Mouse (Mus musculus) forebrain, embryonic 14.5 days (tissue): Measurements from ENCODE around the gene Dok5. TPM values are rescaled to one million over a fixed set of nuclear protein-coding genes. Genes with fewer than 3 reads are reported as not detected.

ENCODE experiments used
- ATAC-seq: fragments of 200-750 bp; cut with Nextera tagmentation; 2 replicates; pipeline ENCODE4 v1.8.0; 2017; ENCODE audit warnings: mild to moderate bottlenecking, moderate library complexity
- DNase-seq: peaks from one replicate; pipeline ENCODE4 v3.0.0-alpha.2; 2015; ENCODE audit warnings: low spot score
- H3K27ac ChIP-seq: fragments of 300-500 bp; sonication (generic); 2 replicates; pipeline ENCODE4 v1.5.1; 2014; ENCODE audit warnings: low read depth, mild to moderate bottlenecking, control low read depth, low read length, moderate library complexity
- H3K27me3 ChIP-seq: fragments of 300-500 bp; sonication (generic); replicated peaks from 2 replicates; pipeline ENCODE4 v1.6.1; 2014; ENCODE audit warnings: low read length, control low read depth, mixed read lengths; ENCODE audit not compliant: control insufficient read depth, insufficient read depth
- H3K36me3 ChIP-seq: fragments of 300-500 bp; sonication (generic); 2 replicates; pipeline ENCODE4 v1.6.1; 2014; ENCODE audit warnings: low read length, control low read depth; ENCODE audit not compliant: control insufficient read depth, insufficient read depth
- H3K4me1 ChIP-seq: fragments of 300-500 bp; sonication (generic); 2 replicates; pipeline ENCODE4 v1.6.1; 2014; ENCODE audit warnings: antibody characterized with exemption, low read length, control low read depth; ENCODE audit not compliant: control insufficient read depth, insufficient read depth
- H3K4me2 ChIP-seq: fragments of 300-500 bp; sonication (generic); 2 replicates; pipeline ENCODE4 v1.6.1; 2014; ENCODE audit warnings: mild to moderate bottlenecking, control low read depth, low read length
- H3K4me3 ChIP-seq: fragments of 300-500 bp; sonication (generic); 2 replicates; pipeline ENCODE4 v1.5.1; 2014; ENCODE audit warnings: low read depth, low read length, control low read depth
- H3K9ac ChIP-seq: fragments of 300-500 bp; sonication (generic); 2 replicates; pipeline ENCODE4 v1.6.1; 2014; ENCODE audit warnings: mild to moderate bottlenecking, low read length, control low read depth, moderate library complexity
- H3K9me3 ChIP-seq: fragments of 300-500 bp; sonication (generic); replicated peaks from 2 replicates; pipeline ENCODE4 v1.6.1; 2016; ENCODE audit warnings: low read length, control low read depth, mixed read lengths; ENCODE audit not compliant: control insufficient read depth
- WGBS: fragments of 180-500 bp; shearing (Covaris S2); extraction: QIAGEN DNeasy Blood & Tissue Kit; methylation state at CpG from one replicate; pipeline ENCODE4 v1.1.7; 2014; 5-methylcytosine and 5-hydroxymethylcytosine counted together
- polyA plus RNA-seq: library from polyadenylated mRNA; unstranded; fragments of >200 nt; fragmentation: Nextera tagmentation; extraction: Ambion mirVana; gene quantifications from 2 replicates; pipeline ENCODE4 v1.2.1, GENCODE M21; 2014

The Dok5 gene
- polyA plus RNA-seq, 1 experiment from 2014 or later, result 41.8 TPM

DNA sequence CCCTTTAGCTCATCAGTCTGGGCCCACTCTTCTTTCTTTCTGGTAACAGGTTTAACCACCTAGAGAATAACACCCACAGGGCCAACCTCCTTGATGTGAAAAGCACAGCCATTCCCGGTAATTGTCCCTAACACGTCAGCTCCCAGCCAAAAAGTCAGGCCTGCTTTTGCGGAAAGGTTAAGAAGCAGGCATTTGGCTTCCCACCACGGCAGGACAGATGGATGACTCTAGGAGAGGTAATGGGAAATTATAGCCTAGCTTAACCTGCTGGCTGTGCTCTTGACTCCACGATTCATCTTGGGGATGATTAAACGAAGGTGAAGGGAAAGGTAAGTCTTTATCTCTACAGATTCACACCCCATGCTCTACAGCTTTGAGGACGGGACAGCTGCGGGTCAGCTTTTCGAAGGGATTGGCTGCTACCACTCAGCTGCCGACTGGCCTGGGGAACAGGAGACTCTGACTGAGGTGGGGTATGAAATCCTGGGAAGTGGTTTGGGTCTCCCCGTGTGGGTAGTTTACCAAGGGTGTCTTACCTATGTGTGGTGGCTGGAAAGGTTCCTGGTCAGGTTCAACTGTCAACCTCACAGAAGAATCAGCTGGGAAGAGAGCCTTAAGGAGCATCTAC, 18.8 kb upstream of the Dok5 start:
- Histone ChIP-seq H3K27ac (no peak overlapping the region), H3K9ac (no peak overlapping the region), H3K4me3 (no peak overlapping the region), H3K4me1 (no peaks in the 10 kb centered on the region), H3K36me3 (no peaks in the 10 kb centered on the region), H3K4me2 (no peak overlapping the region), H3K9me3 (no peaks in the 10 kb centered on the region), H3K27me3 (no peaks in the 10 kb centered on the region)
- ATAC-seq (no peak), DNase-seq (no peak)
- 90% methylated on average over 11 of the region's 11 CpGs for WGBS

DNA sequence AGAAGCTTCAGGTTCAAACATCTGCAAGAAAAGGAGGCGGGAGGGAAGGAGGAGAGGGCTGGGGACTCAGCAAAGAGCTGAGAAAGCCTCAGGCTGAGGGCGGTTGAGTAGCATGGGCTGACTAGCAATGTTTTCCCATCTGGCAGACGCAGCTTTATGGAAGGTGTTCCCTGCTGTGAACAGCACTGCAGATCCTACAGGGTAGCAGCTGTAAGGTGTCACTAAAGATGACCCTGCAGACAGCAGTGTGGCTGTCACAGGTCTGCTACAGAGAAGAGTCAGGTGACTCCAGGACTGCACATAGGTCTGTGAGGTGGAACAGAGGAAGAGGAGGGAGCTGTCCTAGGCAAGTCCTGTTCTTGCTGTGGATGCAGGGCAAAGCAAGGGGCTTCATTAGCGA, 11.2 kb upstream of the Dok5 start:
- H3K27me3 ChIP-seq, result no peaks in the 10 kb centered on the region
- H3K4me3 ChIP-seq, result no peak overlapping the region
- no peaks in the 10 kb centered on the region for H3K36me3 ChIP-seq
- no peak overlapping the region for H3K4me2 ChIP-seq
- ATAC-seq (no peak; the same call in 1 of the 2 replicates), DNase-seq (no peak)
- H3K9ac ChIP-seq, result no peak overlapping the region
- H3K27ac ChIP-seq, result no peak overlapping the region
- H3K9me3 ChIP-seq, result no peaks in the 10 kb centered on the region
- peaks cover 5% of the 10 kb centered on the region; the same call in 1 of the 2 replicates for H3K4me1 ChIP-seq
- WGBS, result 44% methylated on average over 4 of the region's 4 CpGs

DNA sequence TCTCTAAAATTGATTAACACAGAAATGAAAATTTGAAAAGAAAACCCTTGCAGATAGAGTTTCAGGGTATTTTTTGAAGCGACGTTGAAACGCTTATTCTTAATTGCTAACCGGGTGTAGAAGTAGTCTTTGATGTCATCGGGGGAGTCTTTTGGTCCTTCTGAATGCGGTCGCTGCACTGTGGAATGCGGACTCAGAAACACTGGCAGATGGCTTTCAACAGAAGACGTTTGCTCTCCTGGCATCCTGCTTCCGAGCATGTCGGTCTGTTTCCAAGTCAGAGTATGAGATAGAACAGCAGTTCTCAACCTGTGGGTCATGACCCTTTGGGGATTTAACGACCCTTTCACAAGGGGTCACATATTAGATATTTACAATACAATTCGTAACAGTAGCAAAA, 7.5 kb upstream of the Dok5 start:
- no peak overlapping the region for H3K4me2 ChIP-seq
- DNase-seq (peak; percentile 24), ATAC-seq (no peak)
- peaks cover 5% of the 10 kb centered on the region; the same call in 1 of the 2 replicates for H3K4me1 ChIP-seq
- no peaks in the 10 kb centered on the region for H3K36me3 ChIP-seq
- no peaks in the 10 kb centered on the region for H3K9me3 ChIP-seq
- H3K27ac ChIP-seq, result no peak overlapping the region
- WGBS, result 56% methylated on average over 13 of the region's 13 CpGs
- H3K4me3 ChIP-seq, result no peak overlapping the region
- H3K27me3 ChIP-seq, result no peaks in the 10 kb centered on the region
- H3K9ac ChIP-seq, result no peak overlapping the region

DNA sequence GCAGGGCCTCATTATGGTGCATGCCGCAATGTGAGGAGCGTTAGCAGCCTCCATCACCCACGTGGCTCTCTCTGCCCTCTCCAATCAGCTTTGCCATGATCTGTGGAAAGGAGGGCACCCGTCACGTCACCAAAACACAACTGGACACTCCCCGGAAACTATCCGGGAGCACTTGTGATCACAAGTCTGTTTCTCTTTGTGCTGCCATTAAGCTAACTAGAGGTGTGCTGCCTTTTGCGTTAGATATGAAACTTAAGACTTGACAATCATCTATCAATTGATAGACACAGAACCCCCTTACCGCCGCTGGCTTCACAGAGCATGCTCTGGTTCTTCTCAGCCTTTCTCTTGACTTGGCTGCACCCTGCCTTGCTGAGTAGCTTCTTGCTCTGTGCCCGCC, 6.9 kb upstream of the Dok5 start:
- no peak overlapping the region for H3K27ac ChIP-seq
- 90% methylated on average over 11 of the region's 11 CpGs for WGBS

DNA sequence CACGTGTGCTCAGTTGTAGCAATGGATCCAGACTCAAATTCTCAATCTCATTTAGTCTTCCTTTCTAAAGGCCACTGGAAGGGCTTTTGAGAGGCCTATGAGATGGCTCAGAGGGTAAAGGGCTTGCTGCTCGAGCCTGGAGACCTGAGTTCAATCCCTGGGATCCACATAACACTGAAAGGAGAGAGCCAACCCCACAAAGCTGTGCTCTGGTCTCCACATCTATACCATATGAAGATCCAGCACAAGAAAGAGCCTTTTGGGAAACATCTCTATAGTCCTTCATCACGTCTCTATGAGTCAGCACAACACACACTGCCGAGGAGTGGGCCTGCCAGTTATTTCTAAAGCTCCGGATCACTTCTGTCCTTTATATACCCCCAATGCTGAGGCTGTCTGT, 5.8 kb upstream of the Dok5 start:
- no peak overlapping the region for H3K4me2 ChIP-seq
- no peaks in the 10 kb centered on the region for H3K36me3 ChIP-seq
- H3K27me3 ChIP-seq, result no peaks in the 10 kb centered on the region
- no peak overlapping the region for H3K4me3 ChIP-seq
- ATAC-seq, result no peak
- H3K27ac ChIP-seq, result no peak overlapping the region
- H3K9me3 ChIP-seq, result no peaks in the 10 kb centered on the region
- WGBS, result 84% methylated on average over 5 of the region's 5 CpGs
- no peak overlapping the region for H3K9ac ChIP-seq
- no peak for DNase-seq
- peaks cover under 1% of the 10 kb centered on the region; the same call in 1 of the 2 replicates for H3K4me1 ChIP-seq

More for the DNA sequence above, 6.9 kb upstream of the Dok5 start:
- Histone ChIP-seq H3K4me2 (no peak overlapping the region), H3K9me3 (no peaks in the 10 kb centered on the region), H3K27me3 (no peaks in the 10 kb centered on the region), H3K36me3 (no peaks in the 10 kb centered on the region), H3K4me1 (peaks cover 5% of the 10 kb centered on the region; the same call in 1 of the 2 replicates), H3K9ac (no peak overlapping the region), H3K4me3 (no peak overlapping the region)
- ATAC-seq (no peak), DNase-seq (no peak)

DNA sequence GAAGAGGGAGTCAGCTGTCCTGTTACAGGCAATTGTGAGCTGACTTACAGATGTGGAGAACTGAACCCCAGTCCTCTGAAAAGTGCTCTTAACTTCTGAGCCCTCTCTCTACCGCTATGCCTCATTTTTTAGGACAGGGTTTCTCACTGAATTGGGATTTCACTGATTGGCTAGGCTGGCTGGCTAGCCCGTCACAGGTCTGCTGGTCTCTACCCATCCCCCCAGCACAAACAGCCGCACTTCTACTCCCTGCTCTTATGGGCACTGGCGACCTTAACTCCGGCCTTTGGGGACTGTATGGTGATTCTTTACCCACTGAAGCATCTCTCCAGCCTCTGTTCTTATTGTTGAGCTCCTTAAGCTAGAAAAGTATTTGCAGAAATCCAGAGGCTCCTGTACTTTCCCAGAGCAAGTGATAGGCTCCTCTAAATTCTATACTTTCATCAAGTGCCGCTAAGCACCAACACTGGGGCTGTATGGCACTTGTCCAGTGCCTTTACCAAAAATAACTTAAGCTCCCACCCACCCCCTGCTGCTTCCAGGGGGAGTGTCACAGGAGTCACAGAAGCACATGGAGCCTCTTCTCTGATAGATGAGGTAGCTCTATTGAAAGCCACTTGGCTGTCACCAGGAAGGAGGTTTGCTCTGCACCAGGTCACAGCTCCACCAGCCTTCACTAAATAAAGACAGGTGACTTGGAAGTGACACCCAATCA, 4.5 kb upstream of the Dok5 start:
- DNase-seq (no peak), ATAC-seq (no peak)
- Histone ChIP-seq H3K4me1 (peaks cover under 1% of the 10 kb centered on the region; the same call in 1 of the 2 replicates), H3K27ac (no peak overlapping the region), H3K4me2 (no peak overlapping the region), H3K27me3 (no peaks in the 10 kb centered on the region), H3K9me3 (no peaks in the 10 kb centered on the region), H3K9ac (no peak overlapping the region), H3K4me3 (no peak overlapping the region), H3K36me3 (no peaks in the 10 kb centered on the region)
- 39% methylated on average over 6 of the region's 6 CpGs for WGBS

DNA sequence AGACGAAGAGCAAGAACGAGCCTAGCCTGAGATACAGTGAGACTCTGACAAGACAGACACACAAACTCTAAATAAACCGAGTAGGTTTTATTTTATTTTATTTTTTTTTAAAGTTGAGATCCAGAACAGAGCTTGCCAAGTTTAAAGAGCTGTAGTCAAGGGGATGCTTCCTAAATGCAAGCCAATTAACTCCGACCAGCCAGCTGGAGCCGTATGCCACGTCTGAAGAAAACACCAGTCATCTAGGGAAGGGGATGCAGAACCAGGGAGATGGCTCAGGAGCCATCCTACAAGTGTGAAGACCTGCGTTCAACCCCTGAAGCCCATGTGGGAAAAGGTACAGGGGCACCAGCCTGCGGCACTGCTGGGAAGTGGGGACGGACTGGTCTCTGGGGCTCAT, 2.7 kb upstream of the Dok5 start:
- Histone ChIP-seq H3K27ac (no peak overlapping the region), H3K4me3 (no peak overlapping the region), H3K36me3 (no peaks in the 10 kb centered on the region), H3K9me3 (no peaks in the 10 kb centered on the region), H3K9ac (no peak overlapping the region), H3K27me3 (no peaks in the 10 kb centered on the region), H3K4me2 (no peak overlapping the region), H3K4me1 (peaks cover 3% of the 10 kb centered on the region; the same call in 1 of the 2 replicates)
- ATAC-seq (no peak), DNase-seq (no peak)
- 82% methylated on average over 9 of the region's 9 CpGs for WGBS

DNA sequence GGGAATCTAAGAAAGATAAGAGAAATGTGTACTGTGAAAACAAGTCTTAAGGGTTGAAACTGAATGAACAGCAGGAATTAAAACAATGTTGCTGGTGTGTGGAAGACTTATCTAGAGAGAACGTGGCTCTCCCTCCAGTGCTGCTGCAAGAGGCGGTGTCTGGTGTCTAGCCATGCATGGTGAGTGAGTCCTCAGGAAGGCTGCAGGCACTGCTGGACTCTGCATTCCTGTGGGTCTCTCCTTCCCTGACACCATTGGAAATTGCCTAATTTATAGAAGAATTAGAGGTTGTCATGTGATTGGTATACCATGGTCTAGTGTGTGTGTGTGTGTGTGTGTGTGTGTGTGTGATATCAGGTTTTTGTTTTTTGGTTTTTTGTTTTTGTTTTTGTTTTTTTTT, 1.9 kb upstream of the Dok5 start:
- no peaks in the 10 kb centered on the region for H3K36me3 ChIP-seq
- no peaks in the 10 kb centered on the region for H3K27me3 ChIP-seq
- no peak overlapping the region for H3K4me3 ChIP-seq
- no peak overlapping the region for H3K4me2 ChIP-seq
- ATAC-seq (no peak), DNase-seq (no peak)
- 49% methylated on average over 2 of the region's 2 CpGs for WGBS
- H3K9me3 ChIP-seq, result no peaks in the 10 kb centered on the region
- H3K9ac ChIP-seq, result no peak overlapping the region
- peaks cover 3% of the 10 kb centered on the region; the same call in 1 of the 2 replicates for H3K4me1 ChIP-seq
- H3K27ac ChIP-seq, result no peak overlapping the region

DNA sequence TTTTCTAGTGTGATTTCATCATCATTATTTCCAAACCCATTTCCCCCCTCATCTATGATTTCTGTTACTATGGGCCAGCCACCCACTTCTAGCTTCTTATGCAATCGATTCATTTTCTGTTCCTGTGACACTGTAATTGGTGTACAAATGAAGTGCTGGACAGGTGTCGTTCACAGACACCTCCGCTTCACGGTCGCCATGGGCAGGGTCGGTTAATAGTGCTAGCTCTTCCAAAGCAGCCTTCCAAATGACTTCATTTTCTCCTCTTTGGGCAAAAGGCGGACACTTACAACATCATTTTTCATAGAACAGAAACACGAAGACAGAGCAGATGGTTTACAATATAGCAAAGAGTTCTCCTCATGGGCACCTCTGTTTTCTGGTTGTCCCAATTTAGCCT, 1.5 kb upstream of the Dok5 start:
- no peaks in the 10 kb centered on the region for H3K9me3 ChIP-seq
- no peak overlapping the region for H3K27ac ChIP-seq
- no peaks in the 10 kb centered on the region for H3K27me3 ChIP-seq
- DNase-seq (no peak), ATAC-seq (no peak)
- no peak overlapping the region for H3K4me3 ChIP-seq
- H3K4me1 ChIP-seq, result peaks cover 3% of the 10 kb centered on the region; the same call in 1 of the 2 replicates
- H3K4me2 ChIP-seq, result no peak overlapping the region
- WGBS, result 92% methylated on average over 8 of the region's 8 CpGs
- no peak overlapping the region for H3K9ac ChIP-seq
- H3K36me3 ChIP-seq, result no peaks in the 10 kb centered on the region
